Mouse (Mus musculus): Measurements from ENCODE around the gene Atp8a2.

Gene Atp8a2

DNA sequence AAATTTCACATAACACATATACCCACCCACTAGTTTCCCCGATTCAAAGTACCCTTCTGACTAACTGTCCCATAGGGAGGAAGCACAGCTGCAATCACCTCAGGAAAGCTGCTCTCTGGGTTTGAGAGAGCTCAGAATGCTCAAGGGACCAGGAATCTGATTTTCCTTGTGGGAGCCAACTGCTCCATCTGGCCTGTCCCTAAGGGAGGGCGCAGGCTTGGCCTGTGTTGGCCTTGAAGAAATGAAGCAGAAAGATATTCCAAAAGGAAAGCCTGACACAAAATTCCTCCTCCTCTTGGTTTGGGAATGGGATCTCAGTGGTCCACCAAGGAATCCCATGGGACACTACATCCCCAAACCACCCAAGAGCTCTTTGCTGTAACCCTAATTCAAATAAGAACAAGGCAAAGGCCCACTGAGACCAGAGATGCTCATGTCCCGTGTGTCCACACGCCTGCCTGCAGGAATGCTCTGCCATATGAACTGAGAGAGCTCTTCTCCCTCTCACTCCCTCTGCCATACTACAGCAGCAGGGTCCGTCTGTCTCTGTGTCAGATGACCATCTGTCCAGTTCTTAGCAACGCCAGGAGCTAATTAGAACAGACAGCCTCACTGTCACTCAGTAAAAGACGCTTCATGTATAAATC lies 293.4 kb downstream of the Atp8a2 start:
- DNase-seq (ENCODE audit: low spot score): no peak

DNA sequence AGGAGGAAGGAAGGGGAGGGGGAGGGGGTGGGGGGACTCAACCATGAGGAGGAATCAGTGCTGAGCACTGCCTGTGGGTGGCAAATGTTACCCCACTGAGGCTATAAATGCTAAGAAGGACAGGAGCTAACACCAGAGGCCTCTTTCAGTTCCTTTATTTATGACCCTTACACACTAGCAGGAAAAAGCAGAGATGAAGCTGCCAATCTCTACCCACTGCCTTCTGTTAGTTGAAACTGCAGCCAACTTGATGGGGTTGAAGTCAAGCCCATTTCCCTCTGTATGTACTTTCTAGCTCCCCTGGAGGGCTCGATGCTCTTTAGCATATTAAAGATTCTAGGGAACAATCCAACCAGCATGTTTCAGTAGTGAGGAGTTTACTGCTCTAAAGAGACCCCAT lies 303.0 kb downstream of the Atp8a2 start:
- DNase-seq (ENCODE audit: low spot score): peak; percentile 36

DNA sequence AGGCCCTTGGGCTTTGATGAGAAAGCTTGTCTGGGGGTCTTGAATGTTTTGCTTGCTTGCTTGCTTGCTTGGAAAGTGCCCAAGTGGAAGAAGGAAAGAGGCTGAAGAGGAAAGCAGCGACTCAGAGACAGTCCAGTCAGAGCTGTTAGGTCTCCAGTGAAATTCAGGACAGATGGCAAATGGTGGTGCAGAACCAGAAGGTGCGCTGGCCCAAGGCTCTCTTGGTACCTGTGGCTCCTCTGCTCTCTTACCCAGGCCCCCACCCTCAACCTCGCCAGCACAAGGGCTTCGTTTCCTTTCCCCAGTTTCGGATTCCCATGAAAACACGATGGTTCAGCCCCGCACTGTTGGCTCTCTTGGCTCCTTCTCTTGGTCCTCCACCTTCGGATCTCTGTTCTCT lies 304.9 kb downstream of the Atp8a2 start:
- DNase-seq (ENCODE audit: low spot score): no peak

- no peak for DNase-seq (ENCODE audit: low spot score)
These were observed 305.5 kb downstream of the Atp8a2 start for GRCm38 (mm10) chr14:59891491-59891890.

- DNase-seq (ENCODE audit: low spot score): no peak
These were observed 306.2 kb downstream of the Atp8a2 start for GRCm38 (mm10) chr14:59890818-59891217.

- no peak for DNase-seq (ENCODE audit: low spot score)
These were observed 306.9 kb downstream of the Atp8a2 start for GRCm38 (mm10) chr14:59890107-59890506.

- no peak for DNase-seq (ENCODE audit: low spot score)
These were observed 308.5 kb downstream of the Atp8a2 start for GRCm38 (mm10) chr14:59888446-59888845.

DNA sequence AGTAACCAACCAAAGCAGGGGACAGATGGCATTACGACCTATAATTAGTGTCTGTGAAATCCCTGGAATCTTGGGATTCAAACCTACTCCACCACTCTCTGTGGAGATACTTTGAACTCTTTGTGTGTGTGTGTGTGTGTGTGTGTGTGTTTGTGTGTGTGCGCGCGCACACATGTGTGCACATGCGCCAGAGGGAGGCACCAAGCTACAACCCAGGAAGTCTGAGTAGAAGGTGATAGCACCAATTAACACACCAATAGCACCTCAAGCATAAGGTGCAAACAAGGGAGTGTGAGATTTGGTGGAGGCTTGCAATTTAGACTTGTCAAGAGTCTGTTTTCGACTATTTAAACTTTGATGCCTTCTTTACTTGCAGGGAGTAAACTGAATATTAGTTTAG lies 308.9 kb downstream of the Atp8a2 start:
- no peak for DNase-seq (ENCODE audit: low spot score)

- DNase-seq (ENCODE audit: low spot score): peak; percentile 21
These were observed 309.7 kb downstream of the Atp8a2 start for GRCm38 (mm10) chr14:59887061-59887861.

- no peak for DNase-seq (ENCODE audit: low spot score)
These were observed 313.4 kb downstream of the Atp8a2 start for GRCm38 (mm10) chr14:59883517-59884069.

- no peak for DNase-seq (ENCODE audit: low spot score)
These were observed 316.1 kb downstream of the Atp8a2 start for GRCm38 (mm10) chr14:59880829-59881228.

- DNase-seq (ENCODE audit: low spot score): no peak
These were observed 318.7 kb downstream of the Atp8a2 start for GRCm38 (mm10) chr14:59878248-59878647.

DNA sequence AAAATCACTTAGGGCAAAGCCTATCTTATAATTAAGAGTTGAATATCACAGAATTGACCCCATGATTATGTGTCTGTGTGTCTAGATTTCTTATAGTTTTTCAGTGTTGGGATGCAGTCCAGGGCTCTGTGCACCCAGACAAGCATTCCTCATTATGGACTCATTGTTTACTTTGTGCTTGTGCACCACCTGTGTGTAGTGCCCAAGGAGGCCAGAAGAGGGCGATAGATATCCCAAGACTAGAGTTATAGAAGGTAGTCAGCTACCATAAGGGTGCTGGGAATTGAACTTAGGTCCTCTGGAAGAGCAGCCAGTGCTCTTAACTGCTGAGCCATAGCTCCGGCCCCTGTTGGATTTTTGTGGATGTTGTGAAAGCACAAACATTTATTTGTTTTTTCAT lies 320.5 kb downstream of the Atp8a2 start:
- no peak for DNase-seq (ENCODE audit: low spot score)

DNA sequence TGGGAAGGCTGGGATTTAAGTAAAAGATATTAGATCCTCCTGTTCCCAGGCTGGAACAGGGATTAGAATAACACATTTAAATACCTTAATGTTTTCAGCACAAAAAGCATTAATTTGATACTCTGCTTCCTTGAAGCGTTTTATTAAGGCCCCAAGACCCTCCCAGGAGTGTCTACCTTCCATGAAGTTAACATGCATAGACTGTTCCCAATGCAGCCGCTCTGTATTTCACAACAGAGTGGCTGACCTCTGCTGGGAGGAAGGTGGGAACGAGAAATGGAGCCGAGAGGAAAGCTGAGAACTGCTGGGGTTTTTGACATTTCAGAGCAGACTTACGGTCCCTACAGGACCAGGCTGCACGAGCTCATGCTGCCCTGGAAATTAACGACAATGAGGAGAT lies 328.6 kb downstream of the Atp8a2 start:
- DNase-seq (ENCODE audit: low spot score): no peak

GRCm38 (mm10) chr14:59867749-59868148 lies 329.2 kb downstream of the Atp8a2 start:
- no peak for DNase-seq (ENCODE audit: low spot score)

DNA sequence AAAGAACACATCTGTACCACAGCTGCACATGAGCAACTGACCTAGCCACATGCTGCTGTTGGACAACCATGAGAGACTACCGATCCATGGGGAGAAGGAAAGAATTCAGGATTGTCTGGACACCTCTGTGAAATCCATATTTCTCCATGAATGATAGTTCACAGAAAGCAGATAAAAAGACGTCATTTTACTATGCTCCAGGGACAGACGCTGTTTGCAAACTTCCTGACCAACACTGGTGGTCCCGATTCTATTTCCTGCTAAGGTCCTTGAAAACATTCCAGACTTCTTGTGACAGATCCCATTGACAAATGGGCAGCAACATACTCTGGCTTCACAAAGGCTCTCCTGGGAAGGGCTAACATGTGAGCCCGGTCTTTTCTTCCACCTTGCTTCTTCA lies 331.0 kb downstream of the Atp8a2 start:
- no peak for DNase-seq (ENCODE audit: low spot score)

DNA sequence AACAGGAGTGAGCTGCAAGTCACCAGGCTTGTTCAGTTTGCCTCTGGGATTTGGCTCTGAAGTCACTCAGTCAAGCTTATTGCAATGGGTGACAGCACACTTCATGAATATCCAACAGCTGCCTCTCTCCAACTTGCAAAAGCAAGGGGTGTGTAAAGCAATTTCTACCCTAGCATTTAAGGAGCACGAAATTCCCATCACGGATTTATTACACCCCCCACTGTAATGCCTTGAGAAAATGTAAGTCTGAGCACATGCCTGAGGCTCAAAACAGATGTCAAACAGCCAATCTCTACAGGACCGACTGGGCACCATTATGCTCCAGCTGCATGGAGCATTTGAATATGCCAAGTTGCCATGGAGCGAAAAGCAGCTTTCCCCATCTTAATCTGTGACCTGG lies 334.6 kb downstream of the Atp8a2 start:
- no peak for DNase-seq (ENCODE audit: low spot score)

- DNase-seq (ENCODE audit: low spot score): no peak
These were observed 337.1 kb downstream of the Atp8a2 start for GRCm38 (mm10) chr14:59859830-59860229.

DNA sequence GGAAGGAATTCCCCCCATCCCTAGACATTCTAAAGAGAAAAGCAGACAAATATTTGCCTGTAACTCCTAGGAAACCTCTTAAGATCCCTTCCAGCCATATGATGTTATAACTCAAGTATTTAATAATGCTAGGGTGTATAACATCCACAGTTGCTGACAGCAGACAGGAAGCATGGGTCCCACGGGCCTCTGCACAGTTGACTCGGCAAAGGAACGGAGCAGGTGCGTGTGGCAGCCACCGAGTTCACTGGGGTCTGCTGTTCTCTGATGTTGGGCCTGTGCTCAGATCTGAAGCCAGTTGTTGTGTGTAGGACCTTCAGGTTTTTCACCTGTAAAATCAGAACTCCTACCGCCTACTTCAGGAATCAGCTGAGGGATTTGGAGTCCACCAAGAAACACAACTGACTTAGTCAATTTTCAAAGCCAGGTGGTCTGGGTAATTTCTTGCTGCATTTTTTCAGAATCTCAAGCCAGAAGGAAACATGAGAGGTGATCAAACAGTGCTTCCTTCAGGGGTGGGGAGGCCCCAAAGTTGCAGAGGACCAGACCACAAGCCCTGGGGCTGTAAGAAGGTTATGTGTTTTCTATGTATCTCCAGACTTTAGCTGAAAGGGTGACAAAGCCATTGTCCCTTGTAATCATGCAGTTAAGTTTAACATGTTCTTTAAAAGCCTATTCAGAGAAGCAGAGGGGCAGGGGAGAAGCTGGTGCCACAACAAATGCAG lies 338.3 kb downstream of the Atp8a2 start:
- DNase-seq (ENCODE audit: low spot score): no peak

DNA sequence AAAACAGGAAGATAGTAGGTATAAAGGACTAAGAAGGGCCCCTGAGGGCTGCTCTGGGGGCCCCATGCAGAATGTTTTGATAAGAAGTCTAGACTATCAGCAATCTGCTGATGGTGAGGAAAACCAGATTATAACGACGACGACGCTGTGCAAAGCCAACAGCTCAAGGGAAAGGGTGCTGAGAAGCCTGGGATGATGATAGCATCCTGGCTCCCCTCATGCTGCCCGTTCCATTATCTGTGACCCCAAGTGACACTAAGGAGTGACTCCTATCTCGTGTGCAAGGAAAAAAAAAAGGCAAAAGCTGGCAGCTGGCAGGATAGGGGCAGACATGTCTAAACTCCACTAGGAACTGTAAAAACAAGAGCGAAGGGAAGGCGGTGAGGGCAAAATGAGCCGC lies 343.8 kb downstream of the Atp8a2 start:
- no peak for DNase-seq (ENCODE audit: low spot score)

DNA sequence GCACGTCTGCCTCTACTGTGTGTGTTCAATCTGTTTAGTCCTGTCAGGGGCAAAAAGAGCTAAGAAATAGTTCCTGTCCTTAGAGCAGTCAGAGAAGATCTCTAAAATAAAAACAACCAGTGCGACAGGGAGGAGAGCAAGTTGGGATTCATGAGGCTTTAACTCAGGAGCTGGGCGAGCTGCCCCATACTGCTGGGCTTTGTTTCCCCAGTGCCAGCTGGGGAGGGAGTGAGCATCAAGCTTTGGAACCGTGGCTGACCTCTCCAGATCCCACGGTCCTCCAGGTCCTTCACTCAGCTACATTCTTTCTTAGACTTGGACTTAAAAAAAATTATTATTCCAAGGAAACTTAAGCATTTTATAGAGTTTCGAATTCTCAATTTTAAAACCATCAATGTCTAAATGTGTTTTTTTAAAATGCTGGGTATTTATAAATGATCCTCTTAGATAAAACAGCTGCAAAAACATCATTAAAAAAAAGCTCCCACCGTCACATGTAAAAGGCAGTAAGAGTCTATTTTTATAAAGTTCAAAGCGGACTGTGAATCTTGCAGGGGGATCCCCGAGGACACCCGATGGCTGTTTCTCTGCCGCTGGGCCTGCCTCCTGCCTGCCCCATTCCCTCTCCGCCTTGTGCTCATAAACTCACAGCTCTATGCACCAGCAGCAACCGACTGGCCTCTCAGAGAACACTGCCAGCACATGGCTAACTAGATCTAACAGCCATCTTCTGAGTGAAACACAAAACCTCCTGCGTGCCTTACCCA lies 350.2 kb downstream of the Atp8a2 start:
- DNase-seq (ENCODE audit: low spot score): no peak
